Mouse (Mus musculus) ES-Bruce4 (cell line): ENCODE results near the gene Tnfrsf23.

ENCODE experiments used
- CTCF ChIP-seq: IDR thresholded peaks from one replicate; pipeline ENCODE4 v1.8.1; 2011; ENCODE audit warnings: low read depth, low read length
- POLR2A ChIP-seq: IDR thresholded peaks from one replicate; pipeline ENCODE4 v1.8.1; 2011; ENCODE audit warnings: low read length; ENCODE audit not compliant: insufficient read depth

- TF ChIP-seq CTCF (no peak), POLR2A (no peak)
Measured at GRCm38 (mm10) chr7:143625151-143625550, 60.5 kb downstream of the Tnfrsf23 start.
